Mouse (Mus musculus) neural tube, embryonic 14.5 days (tissue): ENCODE measurements around the gene 9430097D07Rik. TPM values are rescaled to one million over a fixed set of nuclear protein-coding genes. Genes with fewer than 3 reads are reported as not detected.

Source experiments
- ATAC-seq: fragments of 200-750 bp; cut with Nextera tagmentation; 2 replicates; pipeline ENCODE4 v1.8.0; 2017; ENCODE audit warnings: low read depth, mild to moderate bottlenecking, moderate TSS enrichment, moderate library complexity
- H3K27ac ChIP-seq: fragments of 300-500 bp; sonication (generic); 2 replicates; pipeline ENCODE4 v1.5.1; 2014; ENCODE audit warnings: low read depth, mild to moderate bottlenecking, control low read depth, low read length, moderate library complexity, mixed read lengths
- H3K27me3 ChIP-seq: fragments of 300-500 bp; sonication (generic); 2 replicates; pipeline ENCODE4 v1.6.1; 2014; ENCODE audit warnings: low read length; ENCODE audit not compliant: control insufficient read depth, insufficient read depth
- H3K36me3 ChIP-seq: fragments of 300-500 bp; sonication (generic); 2 replicates; pipeline ENCODE4 v1.6.1; 2014; ENCODE audit warnings: low read length, mixed read lengths; ENCODE audit not compliant: control insufficient read depth, insufficient read depth
- H3K4me1 ChIP-seq: fragments of 300-500 bp; sonication (generic); 2 replicates; pipeline ENCODE4 v1.6.1; 2014; ENCODE audit warnings: low read length; ENCODE audit not compliant: control insufficient read depth, insufficient read depth
- H3K4me2 ChIP-seq: fragments of 300-500 bp; sonication (generic); 2 replicates; pipeline ENCODE4 v1.6.1; 2014; ENCODE audit warnings: mild to moderate bottlenecking, low read depth, low read length, control low read depth
- H3K4me3 ChIP-seq: fragments of 300-500 bp; sonication (generic); 2 replicates; pipeline ENCODE4 v1.5.1; 2014; ENCODE audit warnings: low read depth, low read length, control low read depth, mixed read lengths
- H3K9ac ChIP-seq: fragments of 300-500 bp; sonication (generic); replicated peaks from 2 replicates; pipeline ENCODE4 v1.6.1; 2014; ENCODE audit warnings: low read depth, mild to moderate bottlenecking, control low read depth, low read length, mixed read lengths
- H3K9me3 ChIP-seq: fragments of 300-500 bp; sonication (generic); 2 replicates; pipeline ENCODE4 v1.6.1; 2016; ENCODE audit warnings: low read length; ENCODE audit not compliant: control insufficient read depth
- WGBS: fragments of 180-500 bp; shearing (Covaris S2); extraction: QIAGEN DNeasy Blood & Tissue Kit; methylation state at CpG from one replicate; pipeline ENCODE4 v1.1.7; 2014; 5-methylcytosine and 5-hydroxymethylcytosine counted together
- polyA plus RNA-seq: library from polyadenylated mRNA; unstranded; fragments of >200 nt; fragmentation: Nextera tagmentation; extraction: Ambion mirVana; gene quantifications from 2 replicates; pipeline ENCODE4 v1.2.1, GENCODE M21; 2014

9430097D07Rik gene
- polyA plus RNA-seq, 1 experiment from 2014 or later, result 1.2 TPM

- Histone ChIP-seq H3K9me3 (no peaks in the 10 kb centered on the region), H3K27ac (peak overlapping the region; percentile 23; the same call in 1 of the 2 replicates), H3K36me3 (no peaks in the 10 kb centered on the region), H3K27me3 (no peaks in the 10 kb centered on the region), H3K9ac (peak overlapping the region; percentile 59), H3K4me1 (peaks cover 11% of the 10 kb centered on the region), H3K4me2 (peak overlapping the region; percentile 94), H3K4me3 (peak overlapping the region; percentile 43)
- WGBS, result 2% methylated on average over 26 of the region's 26 CpGs
- ATAC-seq, result peak; percentile 38; the same call in 1 of the 2 replicates
These were observed 441 bp downstream of the 9430097D07Rik start for GRCm38 (mm10) chr2:32574901-32575585.

GRCm38 (mm10) chr2:32574497-32574896, 987 bp downstream of the 9430097D07Rik start, which contains the start of gene Pip5kl1:
TSS of gene Pip5kl1 (plus strand) at chr2:32574797.
- peaks cover 11% of the 10 kb centered on the region for H3K4me1 ChIP-seq
- 78% methylated on average over 6 of the region's 6 CpGs for WGBS
- H3K9me3 ChIP-seq, result no peaks in the 10 kb centered on the region
- peak within 1 kb of the TSS; percentile 23; the same call in 1 of the 2 replicates for H3K27ac ChIP-seq
- H3K27me3 ChIP-seq, result no peaks in the 10 kb centered on the region
- ATAC-seq, result no peak
- H3K4me3 ChIP-seq, result peak within 1 kb of the TSS; percentile 43
- peak within 1 kb of the TSS; percentile 59 for H3K9ac ChIP-seq
- H3K36me3 ChIP-seq, result no peaks in the 10 kb centered on the region
- peak within 1 kb of the TSS; percentile 94 for H3K4me2 ChIP-seq

GRCm38 (mm10) chr2:32572196-32572595, 3.3 kb downstream of the 9430097D07Rik start:
- Histone ChIP-seq H3K9ac (no peak overlapping the region), H3K9me3 (no peaks in the 10 kb centered on the region), H3K27ac (no peak overlapping the region), H3K4me2 (no peak overlapping the region), H3K27me3 (no peaks in the 10 kb centered on the region), H3K4me1 (peaks cover 11% of the 10 kb centered on the region), H3K36me3 (peaks cover 10% of the 10 kb centered on the region; the same call in 1 of the 2 replicates), H3K4me3 (no peak overlapping the region)
- 93% methylated on average over 11 of the region's 11 CpGs for WGBS
- no peak for ATAC-seq

GRCm38 (mm10) chr2:32570698-32571494, 4.6 kb downstream of the 9430097D07Rik start, which contains the start of gene Dpm2:
TSS of gene Dpm2 (plus strand) at chr2:32570858.
- Histone ChIP-seq H3K4me3 (peak within 1 kb of the TSS; percentile 59), H3K27me3 (no peaks in the 10 kb centered on the region), H3K4me1 (peaks cover 11% of the 10 kb centered on the region), H3K9me3 (no peaks in the 10 kb centered on the region), H3K9ac (peak within 1 kb of the TSS; percentile 70), H3K27ac (0 out of 2 replicates have a peak within 1 kb of the TSS, but pooled peaks have one; percentile 28), H3K4me2 (peak within 1 kb of the TSS; percentile 78), H3K36me3 (peaks cover 16% of the 10 kb centered on the region)
- peak; percentile 83 for ATAC-seq
- 2% methylated on average over 36 of the region's 36 CpGs for WGBS

- no peak overlapping the region for H3K27ac ChIP-seq
- WGBS, result 89% methylated on average over 3 of the region's 3 CpGs
- no peak for ATAC-seq
- H3K4me3 ChIP-seq, result no peak overlapping the region
- H3K4me1 ChIP-seq, result peaks cover 11% of the 10 kb centered on the region
- H3K4me2 ChIP-seq, result no peak overlapping the region
- H3K27me3 ChIP-seq, result no peaks in the 10 kb centered on the region
- no peak overlapping the region for H3K9ac ChIP-seq
- no peaks in the 10 kb centered on the region for H3K9me3 ChIP-seq
- peaks cover 28% of the 10 kb centered on the region for H3K36me3 ChIP-seq
These were observed 6.5 kb downstream of the 9430097D07Rik start for GRCm38 (mm10) chr2:32568941-32569340.

GRCm38 (mm10) chr2:32568149-32568548, 7.3 kb downstream of the 9430097D07Rik start:
- Histone ChIP-seq H3K4me3 (no peak overlapping the region), H3K9me3 (no peaks in the 10 kb centered on the region), H3K4me1 (peaks cover 11% of the 10 kb centered on the region), H3K9ac (0 out of 2 replicates have a peak overlapping the region, but pooled peaks have one; percentile 7), H3K27ac (no peak overlapping the region), H3K36me3 (peaks cover 35% of the 10 kb centered on the region), H3K4me2 (no peak overlapping the region), H3K27me3 (no peaks in the 10 kb centered on the region)
- 78% methylated on average over 5 of the region's 5 CpGs for WGBS
- no peak for ATAC-seq

- Histone ChIP-seq H3K4me2 (no peak overlapping the region), H3K36me3 (peaks cover 36% of the 10 kb centered on the region), H3K4me3 (no peak overlapping the region), H3K27me3 (no peaks in the 10 kb centered on the region), H3K27ac (no peak overlapping the region), H3K9me3 (no peaks in the 10 kb centered on the region), H3K4me1 (peaks cover 3% of the 10 kb centered on the region), H3K9ac (no peak overlapping the region)
- WGBS, result 45% methylated on average over 4 of the region's 4 CpGs
- no peak for ATAC-seq
These were observed 8.9 kb downstream of the 9430097D07Rik start for GRCm38 (mm10) chr2:32566536-32567063.

GRCm38 (mm10) chr2:32559570-32559969, 15.9 kb downstream of the 9430097D07Rik start:
- ATAC-seq, result peak; percentile 87
- peaks cover 14% of the 10 kb centered on the region; the same call in 1 of the 2 replicates for H3K4me1 ChIP-seq

More at GRCm38 (mm10) chr2:32559570-32559969, 15.9 kb downstream of the 9430097D07Rik start:
- WGBS, result 3% methylated on average over 5 of the region's 5 CpGs
- H3K4me2 ChIP-seq, result no peak overlapping the region
- H3K9me3 ChIP-seq, result no peaks in the 10 kb centered on the region
- H3K27ac ChIP-seq, result peak overlapping the region; percentile 71
- H3K27me3 ChIP-seq, result no peaks in the 10 kb centered on the region
- H3K4me3 ChIP-seq, result no peak overlapping the region
- H3K9ac ChIP-seq, result no peak overlapping the region
- peaks cover 11% of the 10 kb centered on the region; the same call in 1 of the 2 replicates for H3K36me3 ChIP-seq
